Mouse (Mus musculus) heart, postnatal 0 days (tissue): ENCODE results near the gene Wsb1. TPM values are rescaled to one million over a fixed set of nuclear protein-coding genes. Genes with fewer than 3 reads are reported as not detected.
"Not testable (repeated sequence)": the region's sequence is repeated elsewhere in the genome, so short reads cannot be mapped to it uniquely, and the experiment has no call there.

Source experiments
- ATAC-seq: fragments of 200-750 bp; cut with Nextera tagmentation; 2 replicates; pipeline ENCODE4 v1.8.0; 2017; ENCODE audit warnings: low read depth, moderate number of reproducible peaks, moderate library complexity; ENCODE audit not compliant: insufficient read depth
- DNase-seq: peaks from one replicate; pipeline ENCODE4 v3.0.0-alpha.2; 2016; ENCODE audit warnings: low spot score
- H3K27ac ChIP-seq: fragments of 300-500 bp; sonication (generic); 2 replicates; pipeline ENCODE4 v1.5.1; 2014; ENCODE audit warnings: low read depth, mild to moderate bottlenecking
- H3K27me3 ChIP-seq: fragments of 300-500 bp; sonication (generic); 2 replicates; pipeline ENCODE4 v1.6.1; 2014; ENCODE audit warnings: low read length, mixed read lengths; ENCODE audit not compliant: control insufficient read depth, insufficient read depth
- H3K36me3 ChIP-seq: fragments of 300-500 bp; sonication (generic); replicated peaks from 2 replicates; pipeline ENCODE4 v1.6.1; 2014; ENCODE audit warnings: low read length, mixed read lengths; ENCODE audit not compliant: control insufficient read depth, insufficient read depth
- H3K4me1 ChIP-seq: fragments of 300-500 bp; sonication (generic); 2 replicates; pipeline ENCODE4 v1.6.1; 2014; ENCODE audit warnings: antibody characterized with exemption; ENCODE audit not compliant: control insufficient read depth, insufficient read depth
- H3K4me2 ChIP-seq: fragments of 300-500 bp; sonication (generic); 2 replicates; pipeline ENCODE4 v1.6.1; 2014; ENCODE audit warnings: low read depth, mild to moderate bottlenecking, low read length, moderate library complexity
- H3K4me3 ChIP-seq: fragments of 300-500 bp; sonication (generic); 2 replicates; pipeline ENCODE4 v1.5.1; 2014; ENCODE audit warnings: low read depth, low read length
- H3K9ac ChIP-seq: fragments of 300-500 bp; sonication (generic); replicated peaks from 2 replicates; pipeline ENCODE4 v1.6.1; 2014; ENCODE audit warnings: low read depth, low read length, mixed read lengths
- H3K9me3 ChIP-seq: fragments of 300-500 bp; sonication (generic); replicated peaks from 2 replicates; pipeline ENCODE4 v1.6.1; 2016; ENCODE audit warnings: low read length; ENCODE audit not compliant: control insufficient read depth
- CTCF ChIP-seq: IDR thresholded peaks from 2 replicates; pipeline ENCODE4 v1.5.1; 2016; ENCODE audit warnings: antibody characterized with exemption, control low read depth, low read depth
- EP300 ChIP-seq: IDR thresholded peaks from 2 replicates; pipeline ENCODE4 v1.6.1; 2016; ENCODE audit warnings: antibody characterized with exemption, low read depth
- WGBS: fragments of 180-500 bp; shearing (Covaris S2); extraction: QIAGEN DNeasy Blood & Tissue Kit; methylation state at CpG from one replicate; pipeline ENCODE4 v1.1.7; 2014; 5-methylcytosine and 5-hydroxymethylcytosine counted together
- polyA plus RNA-seq: library from polyadenylated mRNA; unstranded; fragments of >200 nt; fragmentation: Nextera tagmentation; extraction: Ambion mirVana; gene quantifications from 2 replicates; pipeline ENCODE4 v1.2.1, GENCODE M21; 2015
- total RNA-seq: library from RNA; depleted of rRNA; stranded (reverse); fragments of >200 nt; gene quantifications from 2 replicates; pipeline ENCODE4 v1.2.3, GENCODE M21; 2014; ENCODE audit warnings: low replicate concordance

The Wsb1 gene
- total and polyA plus RNA-seq, 2 experiments from 2014 or later, result 63.9 to 73.2 TPM

GRCm38 (mm10) chr11:79281396-79281795 lies 26.9 kb upstream of the Wsb1 start:
- Histone ChIP-seq H3K4me1 (peaks cover 23% of the 10 kb centered on the region), H3K4me2 (no peak overlapping the region), H3K9me3 (0 out of 2 replicates have a peak, but pooled peaks cover 4% of the 10 kb centered on the region), H3K9ac (no peak overlapping the region), H3K36me3 (no peaks in the 10 kb centered on the region), H3K27ac (0 out of 2 replicates have a peak overlapping the region, but pooled peaks have one; percentile 18), H3K4me3 (no peak overlapping the region), H3K27me3 (no peaks in the 10 kb centered on the region)
- 13% methylated on average over 5 of the region's 5 CpGs for WGBS
- ATAC-seq (peak; percentile 63), DNase-seq (peak; percentile 72)
- TF ChIP-seq CTCF (no peak), EP300 (no peak)

- TF ChIP-seq EP300 (no peak), CTCF (no peak)
- peaks cover 18% of the 10 kb centered on the region for H3K4me1 ChIP-seq
- 40% methylated on average over 2 of the region's 2 CpGs for WGBS
- H3K4me3 ChIP-seq, result no peak overlapping the region
- no peaks in the 10 kb centered on the region for H3K36me3 ChIP-seq
- DNase-seq (no peak), ATAC-seq (0 out of 2 replicates have a peak, but pooled peaks have one; percentile 22)
- H3K4me2 ChIP-seq, result no peak overlapping the region
- H3K9ac ChIP-seq, result no peak overlapping the region
- H3K9me3 ChIP-seq, result 0 out of 2 replicates have a peak, but pooled peaks cover 4% of the 10 kb centered on the region
- no peaks in the 10 kb centered on the region for H3K27me3 ChIP-seq
- H3K27ac ChIP-seq, result peak overlapping the region; percentile 57
Measured at GRCm38 (mm10) chr11:79279732-79280405, 25.4 kb upstream of the Wsb1 start.

- H3K9me3 ChIP-seq, result 0 out of 2 replicates have a peak, but pooled peaks cover 4% of the 10 kb centered on the region
- 63% methylated on average over 4 of the region's 4 CpGs for WGBS
- TF ChIP-seq CTCF (no peak), EP300 (no peak)
- no peak overlapping the region for H3K9ac ChIP-seq
- H3K36me3 ChIP-seq, result no peaks in the 10 kb centered on the region
- H3K4me3 ChIP-seq, result no peak overlapping the region
- DNase-seq (no peak), ATAC-seq (no peak)
- no peaks in the 10 kb centered on the region for H3K27me3 ChIP-seq
- no peaks in the 10 kb centered on the region for H3K4me1 ChIP-seq
- H3K4me2 ChIP-seq, result no peak overlapping the region
- no peak overlapping the region for H3K27ac ChIP-seq
Measured at GRCm38 (mm10) chr11:79273757-79274156, 19.3 kb upstream of the Wsb1 start.

- no peak overlapping the region for H3K4me2 ChIP-seq
- no peaks in the 10 kb centered on the region for H3K4me1 ChIP-seq
- H3K36me3 ChIP-seq, result no peaks in the 10 kb centered on the region
- H3K9ac ChIP-seq, result no peak overlapping the region
- WGBS, result 68% methylated on average over 4 of the region's 4 CpGs
- DNase-seq (no peak), ATAC-seq (no peak)
- H3K27me3 ChIP-seq, result no peaks in the 10 kb centered on the region
- no peak overlapping the region for H3K27ac ChIP-seq
- TF ChIP-seq EP300 (no peak), CTCF (no peak)
- no peak overlapping the region for H3K4me3 ChIP-seq
- H3K9me3 ChIP-seq, result 0 out of 2 replicates have a peak, but pooled peaks cover 2% of the 10 kb centered on the region
Measured at GRCm38 (mm10) chr11:79273039-79273438, 18.6 kb upstream of the Wsb1 start.

GRCm38 (mm10) chr11:79267171-79267570 lies 12.7 kb upstream of the Wsb1 start:
- H3K4me3 ChIP-seq, result no peak overlapping the region
- H3K9me3 ChIP-seq, result no peaks in the 10 kb centered on the region
- peak overlapping the region; percentile 43; the same call in 1 of the 2 replicates for H3K27ac ChIP-seq
- H3K4me2 ChIP-seq, result no peak overlapping the region
- DNase-seq (no peak), ATAC-seq (no peak)
- H3K9ac ChIP-seq, result no peak overlapping the region
- WGBS, result 13% methylated on average over 1 of the region's 1 CpGs
- no peak for TF ChIP-seq CTCF
- TF ChIP-seq EP300, result no peak
- H3K4me1 ChIP-seq, result no peaks in the 10 kb centered on the region
- H3K36me3 ChIP-seq, result no peaks in the 10 kb centered on the region
- H3K27me3 ChIP-seq, result no peaks in the 10 kb centered on the region

GRCm38 (mm10) chr11:79264376-79264775 lies 9.9 kb upstream of the Wsb1 start:
- Histone ChIP-seq H3K9me3 (no peaks in the 10 kb centered on the region), H3K4me2 (no peak overlapping the region), H3K36me3 (no peaks in the 10 kb centered on the region), H3K4me3 (no peak overlapping the region), H3K4me1 (no peaks in the 10 kb centered on the region), H3K27me3 (no peaks in the 10 kb centered on the region), H3K27ac (0 out of 2 replicates have a peak overlapping the region, but pooled peaks have one; percentile 34), H3K9ac (no peak overlapping the region)
- ATAC-seq (no peak), DNase-seq (no peak)
- TF ChIP-seq CTCF (no peak), EP300 (no peak)
- 30% methylated on average over 3 of the region's 3 CpGs for WGBS

- not testable (repeated sequence) for ATAC-seq
Measured at GRCm38 (mm10) chr11:79260126-79260525, 5.7 kb upstream of the Wsb1 start.

More at GRCm38 (mm10) chr11:79260126-79260525, 5.7 kb upstream of the Wsb1 start:
- H3K36me3 ChIP-seq, DNase-seq, H3K27me3 ChIP-seq, H3K4me3 ChIP-seq, H3K27ac ChIP-seq, H3K9ac ChIP-seq, H3K4me2 ChIP-seq, H3K4me1 ChIP-seq, H3K9me3 ChIP-seq: not testable (repeated sequence)
- WGBS, result 78% methylated on average over 4 of the region's 4 CpGs
